Mouse (Mus musculus): Measurements from ENCODE around the gene Abcc6.

Gene Abcc6

DNA sequence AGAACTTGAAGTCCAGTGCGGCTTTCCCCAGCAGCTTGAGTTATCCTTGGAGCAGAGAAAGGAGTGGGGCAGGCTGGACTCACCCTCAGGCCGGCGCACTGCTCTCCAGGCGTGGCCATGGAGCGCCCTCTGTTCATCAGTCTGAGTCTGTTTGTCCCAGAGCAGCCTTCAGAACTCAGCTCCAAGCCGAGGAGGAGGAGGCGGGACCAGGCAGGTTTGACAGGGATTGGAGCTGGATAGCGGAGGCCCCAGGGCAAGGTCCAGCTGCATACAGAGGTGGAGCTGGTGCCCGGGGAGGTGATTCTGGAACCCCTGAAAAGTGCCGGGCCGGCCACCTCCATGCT lies at the start of gene Abcc6:
Gene Abcc6 (minus strand): TSS at position 158 of the 344 bp plus-strand sequence.
- DNase-seq (ENCODE audit: low spot score in 2 of 2) = no peak

DNA sequence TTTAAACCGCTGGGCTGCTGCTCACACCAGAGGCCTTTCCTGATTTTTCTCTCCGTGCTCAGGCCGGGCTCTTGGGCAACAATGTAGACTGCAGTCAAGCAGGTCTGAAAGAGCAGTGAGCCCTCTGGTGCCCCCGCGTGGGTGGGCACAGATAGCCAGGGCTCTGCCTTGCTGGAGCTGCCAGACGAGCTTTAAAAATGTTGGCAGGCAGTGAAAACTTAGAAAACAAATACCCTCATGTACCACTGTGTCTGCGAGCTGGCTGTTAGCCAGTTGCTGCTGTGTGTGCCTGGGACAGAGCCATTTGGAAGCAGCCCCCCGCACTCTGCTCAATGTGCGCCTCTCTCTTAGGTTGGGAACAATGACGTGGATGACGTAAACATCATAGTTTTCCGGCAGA lies 47.6 kb upstream of the Abcc6 start:
- no peak for DNase-seq (ENCODE audit: low spot score in 2 of 2)

DNA sequence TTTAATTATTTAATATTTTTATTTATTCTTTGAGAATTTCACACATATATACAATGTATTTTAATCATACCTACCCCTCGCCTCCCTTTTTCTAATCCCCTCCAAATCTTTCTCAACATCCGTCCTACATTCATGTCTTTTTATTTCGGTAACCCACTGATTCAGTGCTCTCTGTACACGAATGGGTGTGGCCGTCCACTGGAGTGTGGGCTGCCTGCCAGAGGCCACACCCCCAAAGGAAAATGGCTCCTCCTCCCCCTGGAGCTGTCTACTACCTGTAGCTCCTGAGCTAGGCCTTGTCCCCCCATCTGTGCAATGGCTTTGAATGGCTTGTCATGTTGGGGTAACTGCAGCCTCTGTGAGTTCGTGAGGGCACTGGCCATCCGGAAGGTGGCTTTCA lies 46.7 kb upstream of the Abcc6 start:
- no peak for DNase-seq (ENCODE audit: low spot score in 2 of 2)

DNA sequence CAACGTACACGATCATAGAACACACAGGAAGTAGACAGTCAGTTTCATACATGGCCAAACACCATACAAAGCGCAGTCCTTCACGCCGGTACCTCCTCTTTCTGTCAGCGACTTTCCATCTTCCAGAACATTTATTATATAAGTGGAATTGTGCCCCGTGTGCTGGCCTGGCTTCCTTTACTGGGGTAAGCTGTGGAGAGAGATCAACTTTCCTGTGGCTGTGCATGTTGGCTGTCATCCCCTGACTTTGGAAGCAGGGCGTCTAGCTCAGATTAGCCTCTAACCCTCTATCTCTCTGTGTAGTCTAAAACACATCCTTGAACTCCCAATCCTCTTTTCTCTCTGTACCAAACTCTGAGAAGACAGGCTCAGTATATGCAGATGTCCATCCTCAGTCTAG lies 38.7 kb upstream of the Abcc6 start:
- no peak for DNase-seq (ENCODE audit: low spot score in 2 of 2)

DNA sequence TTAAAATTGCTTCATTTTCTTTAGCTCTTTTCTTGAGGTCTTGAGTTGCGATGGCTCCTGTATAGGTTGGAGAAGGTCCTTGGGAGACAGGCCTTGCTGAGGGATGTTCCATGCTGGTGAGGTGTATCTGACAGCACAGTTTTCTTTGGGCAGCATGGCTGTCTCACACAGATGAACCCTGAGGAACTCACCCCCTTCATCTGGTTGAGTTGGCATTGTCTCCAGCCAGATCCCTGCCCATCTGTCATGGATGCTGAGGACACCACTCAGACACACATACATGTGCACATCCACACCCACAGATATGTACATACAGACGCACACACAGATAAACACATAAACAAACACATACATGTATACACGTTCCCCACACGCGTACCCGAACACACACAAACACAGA lies 33.2 kb upstream of the Abcc6 start:
- DNase-seq (ENCODE audit: low spot score in 2 of 2) = no peak

DNA sequence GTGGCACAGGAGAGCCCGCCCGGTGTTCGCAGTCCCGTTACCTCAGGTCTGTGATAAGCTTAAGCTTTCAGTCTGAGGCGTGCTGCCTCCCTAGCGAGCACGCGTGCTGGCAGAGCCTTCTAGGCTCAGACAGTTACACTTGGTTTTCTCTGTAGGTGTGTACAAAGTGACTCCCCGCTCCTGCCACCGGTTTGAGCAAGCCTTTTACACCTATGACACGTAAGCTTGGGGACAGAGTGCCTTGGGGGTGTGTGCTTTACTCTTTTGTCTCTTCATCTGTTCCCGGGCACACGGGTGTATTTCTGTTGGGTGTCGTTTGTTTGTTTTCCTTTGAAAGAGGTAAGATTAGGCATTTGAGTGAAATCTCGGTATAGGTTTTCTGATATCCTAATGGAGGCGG lies 31.5 kb upstream of the Abcc6 start:
- DNase-seq (ENCODE audit: low spot score in 2 of 2) = no peak

DNA sequence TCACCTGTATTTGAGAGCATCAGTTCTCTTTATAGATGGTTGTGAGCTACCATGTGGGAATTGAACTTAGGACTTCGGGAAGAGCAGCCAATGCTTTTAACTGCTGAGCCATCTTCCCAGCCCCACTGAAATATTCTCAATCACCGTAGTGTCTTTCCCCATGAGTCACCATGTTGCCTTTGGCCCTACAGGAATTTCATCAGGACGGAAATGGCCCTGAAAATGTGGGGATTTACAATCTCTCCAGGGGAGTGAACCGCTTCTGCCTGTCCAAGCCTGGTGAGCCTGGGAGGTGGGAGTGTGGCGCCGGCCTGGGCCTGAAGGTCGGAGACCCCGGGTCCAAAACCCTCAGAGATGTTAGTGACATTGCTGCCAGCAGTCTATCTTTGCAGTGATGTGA lies 30.6 kb upstream of the Abcc6 start:
- no peak for DNase-seq (ENCODE audit: low spot score in 2 of 2)

DNA sequence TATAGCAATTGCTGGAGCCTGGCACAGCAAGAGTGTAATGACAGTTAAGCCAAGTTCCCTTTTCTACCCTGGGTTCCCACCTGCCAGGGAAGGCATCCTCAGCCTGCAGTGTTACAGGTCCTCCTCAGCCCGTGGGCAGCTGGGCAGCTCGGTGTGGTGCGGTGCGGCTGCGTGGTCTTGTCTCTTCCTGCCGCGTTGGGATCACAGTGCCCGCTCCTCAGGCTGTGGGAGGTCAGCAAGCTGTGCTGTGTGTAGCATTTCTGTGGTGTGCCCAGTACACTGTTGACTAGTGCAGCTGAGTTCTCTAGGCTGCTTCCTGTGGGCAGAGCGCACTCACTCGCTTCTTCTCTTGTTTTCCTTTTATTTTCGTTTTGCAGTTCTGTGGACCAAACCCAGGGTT lies 28.8 kb upstream of the Abcc6 start:
- no peak for DNase-seq (ENCODE audit: low spot score in 2 of 2)

DNA sequence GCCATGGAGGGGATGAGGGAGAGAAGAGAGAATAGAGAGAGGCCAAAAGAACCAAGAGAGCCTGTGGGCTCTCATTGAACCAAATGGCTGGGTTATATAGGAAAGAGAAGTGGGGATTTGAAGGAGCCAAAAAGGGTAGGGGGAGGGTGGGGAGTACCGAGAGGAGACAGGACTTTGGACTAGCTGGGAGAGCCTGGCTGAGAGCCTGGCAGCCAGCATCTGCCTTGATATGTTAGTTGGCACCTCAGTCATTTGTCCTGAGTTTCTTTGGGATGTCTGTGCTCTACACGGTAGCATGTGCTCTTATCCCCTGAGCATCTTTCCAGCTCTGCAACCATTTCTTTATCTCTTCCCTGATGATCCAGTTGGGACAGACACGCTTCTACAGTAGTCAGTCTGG lies 23.5 kb upstream of the Abcc6 start:
- no peak for DNase-seq (ENCODE audit: low spot score in 2 of 2)

DNA sequence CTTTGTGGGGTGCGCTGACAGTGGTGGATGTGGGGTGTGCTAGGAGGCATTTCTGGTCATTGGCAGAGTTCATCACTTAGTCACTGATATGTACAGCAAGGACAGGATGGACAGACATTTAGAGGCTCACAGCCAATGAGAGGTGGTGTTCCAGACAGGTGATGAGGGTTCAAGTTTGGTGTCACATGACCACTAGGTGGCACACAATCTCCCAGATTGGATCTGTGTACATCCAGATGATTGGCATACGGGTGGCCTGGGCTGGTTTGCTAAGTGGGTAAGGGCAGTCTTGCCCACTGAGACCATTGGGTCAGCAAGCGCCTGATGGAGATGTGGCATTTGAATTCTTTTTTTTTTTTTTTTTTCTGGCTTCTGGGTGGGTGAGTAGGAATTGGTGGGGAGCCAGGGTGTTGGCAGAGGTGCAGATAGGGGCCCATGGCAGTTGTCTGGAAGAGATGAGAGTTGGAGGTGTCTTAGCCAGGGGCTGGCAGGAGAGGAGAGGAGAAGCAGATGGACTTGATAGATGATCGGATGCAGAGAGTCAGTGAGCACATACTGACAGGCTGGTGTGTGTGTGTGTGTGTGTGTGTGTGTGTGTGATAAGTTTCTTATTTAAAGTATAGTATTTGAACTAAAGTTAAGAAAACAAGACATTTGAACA lies 22.2 kb upstream of the Abcc6 start:
- DNase-seq (ENCODE audit: low spot score in 2 of 2) = no peak

DNA sequence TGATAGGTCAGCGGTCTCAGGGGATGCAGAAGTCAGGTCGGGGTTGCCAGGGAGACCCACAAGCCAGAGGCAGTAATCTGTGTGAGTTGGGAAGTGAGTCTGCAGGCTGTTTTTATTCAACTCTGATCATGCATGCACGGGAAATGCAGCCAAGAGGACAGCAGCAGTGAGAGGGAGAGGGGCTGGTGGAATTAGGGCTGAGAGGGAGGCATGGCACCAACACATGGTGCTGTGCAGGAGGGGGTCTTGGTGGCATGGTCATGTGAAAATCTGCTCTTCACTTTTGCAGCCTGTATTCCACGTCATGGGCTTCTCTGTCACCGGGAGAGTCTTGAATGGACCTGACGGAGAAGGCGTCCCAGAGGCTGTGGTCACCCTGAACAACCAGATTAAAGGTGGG lies 19.9 kb upstream of the Abcc6 start:
- DNase-seq (ENCODE audit: low spot score in 2 of 2) = no peak

DNA sequence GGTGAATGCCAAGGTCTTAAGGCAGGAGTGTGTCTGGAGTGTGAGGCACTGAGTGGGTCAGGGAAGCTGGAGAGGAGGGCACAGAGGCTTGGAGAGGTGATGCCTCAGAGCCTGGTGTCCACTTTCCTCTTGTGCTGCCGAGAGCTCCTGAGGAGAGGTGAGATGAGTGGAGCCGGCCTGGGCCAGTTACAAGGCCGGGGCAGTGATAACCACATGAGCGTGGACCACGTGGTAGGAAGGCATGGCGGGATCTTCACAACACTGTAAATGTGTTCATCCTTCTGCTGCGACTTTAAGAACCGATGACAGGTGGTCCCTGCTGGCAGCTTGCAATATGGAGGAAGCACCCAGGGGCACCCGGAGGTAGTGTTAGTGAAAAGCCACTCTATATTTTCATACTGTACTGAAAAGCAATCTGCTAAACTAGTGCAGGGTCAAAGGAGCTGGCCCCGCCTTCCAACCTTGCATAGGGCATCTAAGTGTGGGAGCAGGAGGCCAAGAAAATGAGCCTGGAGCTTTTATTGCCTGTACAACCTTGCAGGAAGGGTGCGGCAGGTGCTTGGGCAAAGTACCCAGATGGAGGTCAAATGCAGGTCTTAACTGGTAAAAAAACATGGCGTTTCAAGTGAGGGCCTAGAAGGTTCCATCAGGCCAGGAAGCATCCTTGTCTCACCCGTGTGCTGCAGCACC lies 17.9 kb upstream of the Abcc6 start:
- no peak for DNase-seq (ENCODE audit: low spot score in 2 of 2)

DNA sequence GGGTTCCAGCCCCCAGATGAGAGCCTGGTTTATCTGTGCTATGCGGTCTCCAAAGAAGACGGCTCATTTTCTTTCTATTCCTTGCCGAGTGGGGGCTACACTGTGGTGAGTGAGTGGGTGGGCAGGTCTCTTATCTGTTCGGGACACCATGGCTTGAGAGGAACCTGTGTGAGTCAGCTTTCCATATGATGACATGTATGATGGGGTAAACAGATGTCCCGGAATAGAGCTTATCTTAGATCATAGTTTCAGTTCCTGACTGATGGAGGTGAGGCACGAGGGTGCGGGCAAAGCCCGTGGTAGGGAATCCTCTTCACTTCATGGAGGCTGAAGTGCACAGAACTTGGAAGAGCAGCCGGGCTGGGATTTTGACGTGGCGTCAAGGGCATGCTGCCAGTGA lies 15.8 kb upstream of the Abcc6 start:
- DNase-seq (ENCODE audit: low spot score in 2 of 2) = no peak

DNA sequence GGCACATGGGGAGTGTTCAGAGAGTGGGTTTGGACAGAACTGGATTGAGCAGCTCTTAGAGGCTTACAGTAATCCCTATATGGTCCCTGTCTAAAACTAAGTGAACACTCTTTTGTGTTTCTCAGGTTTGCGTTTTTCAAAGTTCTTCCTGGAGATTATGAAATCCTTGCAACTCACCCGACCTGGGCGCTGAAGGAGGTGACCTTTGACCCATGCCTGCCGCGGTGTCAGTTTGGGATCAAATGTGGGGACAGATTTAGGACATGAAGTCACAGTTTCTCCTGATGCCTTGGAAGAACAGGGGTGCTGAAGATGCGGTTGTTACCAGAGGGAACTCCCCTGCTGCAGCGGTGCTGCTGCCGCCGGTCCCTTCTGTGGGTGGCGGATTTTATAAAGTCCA lies 14.0 kb upstream of the Abcc6 start:
- no peak for DNase-seq (ENCODE audit: low spot score in 2 of 2)

DNA sequence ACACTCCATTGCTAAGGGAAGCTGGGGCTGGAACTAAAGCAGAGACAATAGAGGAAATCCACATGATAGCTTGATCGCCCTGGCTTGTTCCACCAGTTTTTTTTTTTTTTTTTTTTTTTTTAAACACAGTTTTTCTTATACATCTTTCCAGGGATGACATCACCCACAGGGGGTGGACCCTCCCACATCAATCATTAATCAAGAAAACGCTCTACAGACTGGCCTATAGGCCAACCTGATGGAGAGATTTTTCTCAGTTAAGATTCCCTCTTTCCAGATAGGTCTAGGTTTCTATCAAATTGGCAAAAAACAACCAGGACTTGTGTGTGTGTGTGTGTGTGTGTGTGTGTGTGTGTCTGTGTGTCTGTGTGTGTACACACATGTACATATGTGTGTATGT lies 9.8 kb upstream of the Abcc6 start:
- no peak for DNase-seq (ENCODE audit: low spot score in 2 of 2)

DNA sequence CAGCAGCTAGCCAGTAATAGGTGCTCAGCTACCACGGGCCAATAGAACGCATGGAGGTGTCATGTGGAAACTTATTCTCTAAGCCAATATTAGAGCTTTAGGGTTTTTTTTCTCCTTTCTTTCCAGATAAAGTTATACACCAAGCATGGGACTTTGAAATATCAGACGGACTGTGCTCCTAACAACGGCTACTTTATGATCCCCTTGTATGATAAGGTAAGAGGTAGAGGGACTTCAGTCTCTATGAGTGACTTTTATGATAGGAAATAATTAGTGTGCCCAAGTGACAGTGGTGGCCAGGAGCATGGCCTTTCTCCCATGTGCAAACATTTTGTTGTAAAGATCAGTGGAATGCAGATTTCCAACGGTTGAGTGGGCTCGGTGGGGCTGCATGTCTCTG lies 7.3 kb upstream of the Abcc6 start:
- DNase-seq (ENCODE audit: low spot score in 2 of 2) = no peak

DNA sequence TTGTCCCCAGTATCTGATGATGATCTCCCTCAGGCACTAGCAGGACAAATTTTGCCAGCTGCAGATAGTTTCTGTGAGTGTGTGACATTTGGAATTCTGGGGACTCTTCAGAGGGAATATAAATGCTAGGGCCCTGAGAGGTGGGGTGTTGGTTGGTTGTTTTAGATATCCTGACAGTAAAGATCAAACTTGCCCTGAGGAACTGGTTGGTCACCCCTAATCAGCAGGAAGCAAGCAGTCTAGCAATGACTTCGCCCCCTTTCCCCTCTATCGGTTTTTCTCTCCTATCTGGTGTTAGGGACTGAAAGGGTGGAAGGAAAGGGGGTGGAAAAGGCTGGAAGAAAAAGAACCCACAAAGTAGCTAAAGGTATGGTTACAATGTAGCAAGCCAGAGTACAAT lies 5.4 kb upstream of the Abcc6 start:
- no peak for DNase-seq (ENCODE audit: low spot score in 2 of 2)

DNA sequence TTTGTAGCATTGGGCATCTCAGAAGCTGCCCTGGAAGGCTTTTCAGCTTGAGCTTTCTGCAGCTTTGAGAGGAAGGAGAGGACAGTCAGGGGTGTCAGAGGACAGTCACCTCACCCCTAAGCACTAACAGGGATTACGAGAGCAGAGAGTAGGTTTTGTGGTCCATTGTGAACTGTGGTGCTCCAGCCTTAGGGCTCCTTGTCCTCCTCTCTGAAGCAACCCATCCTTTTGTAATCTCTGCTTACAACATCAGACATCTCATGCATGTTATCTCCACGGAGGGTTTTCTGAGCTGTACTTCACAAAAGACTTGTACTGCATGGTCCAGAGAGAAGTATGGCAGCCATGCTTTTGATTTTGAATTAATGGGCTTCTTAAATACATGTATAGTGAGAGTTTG lies 4.9 kb upstream of the Abcc6 start:
- no peak for DNase-seq (ENCODE audit: low spot score in 2 of 2)

DNA sequence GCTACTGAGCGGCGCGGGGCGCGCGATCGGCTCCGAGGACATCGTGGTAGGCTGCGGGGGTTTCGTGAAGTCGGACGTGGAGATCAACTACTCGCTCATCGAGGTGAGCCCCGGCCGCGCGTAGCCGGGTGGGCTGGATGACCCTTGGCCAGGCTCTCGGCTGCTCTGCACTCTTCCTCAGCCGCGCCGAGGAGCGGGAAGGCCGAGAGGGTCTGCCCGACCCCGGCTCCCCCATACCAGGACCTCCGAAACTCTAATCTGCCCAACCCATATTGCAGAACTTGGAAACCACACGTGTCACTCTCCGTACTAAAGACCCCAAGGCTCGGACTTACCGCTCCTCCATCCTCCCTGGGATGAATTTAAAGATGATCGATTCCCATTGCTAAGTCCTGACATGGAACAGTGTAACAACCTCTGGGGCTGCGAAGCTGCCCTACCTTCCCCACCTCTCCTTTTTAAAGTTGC lies 3.8 kb upstream of the Abcc6 start:
- no peak for DNase-seq (ENCODE audit: low spot score in 2 of 2)

DNA sequence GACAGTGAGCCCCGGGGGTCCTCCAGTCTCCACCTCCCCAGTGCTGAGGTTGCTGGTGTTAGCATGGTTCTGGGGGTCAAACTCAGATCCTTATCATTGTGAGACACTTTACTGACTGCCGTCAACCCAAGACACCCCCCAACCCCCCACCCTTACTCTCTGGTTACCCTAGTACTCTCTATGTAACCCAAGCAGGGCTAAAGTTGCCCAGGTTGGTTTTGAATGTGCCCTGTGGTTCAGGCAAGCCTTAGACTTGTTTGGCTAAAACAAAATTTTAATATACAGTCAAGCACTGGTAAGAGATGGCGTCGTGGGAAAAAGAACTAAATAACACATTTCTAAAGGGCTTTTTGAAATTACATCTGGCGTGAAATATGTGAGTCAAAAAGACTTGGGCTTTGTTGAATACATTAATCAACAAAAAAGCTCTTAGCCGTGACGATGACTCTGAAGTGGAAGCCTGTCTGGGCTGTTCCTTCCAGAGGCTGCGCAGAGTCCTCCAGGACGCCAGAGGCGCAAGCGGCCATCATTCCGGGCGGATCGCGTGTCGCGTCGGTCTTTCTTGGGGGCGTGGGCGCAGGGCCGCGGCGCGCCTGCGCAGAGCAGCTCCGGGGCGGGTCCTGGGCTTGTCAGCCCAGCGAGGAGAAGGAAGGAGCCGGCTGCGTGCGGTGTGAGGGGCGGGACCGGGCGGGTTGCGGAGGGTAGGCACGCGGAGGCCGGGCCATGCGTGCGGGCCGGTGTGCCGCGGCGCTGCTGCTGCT lies 3.2 kb upstream of the Abcc6 start, which contains the start of gene Nomo1:
Gene Nomo1 (plus strand): TSS at position 590 of the 761 bp plus-strand sequence.
- peak; percentile 97 to 98 for DNase-seq (ENCODE audit: low spot score in 2 of 2)

DNA sequence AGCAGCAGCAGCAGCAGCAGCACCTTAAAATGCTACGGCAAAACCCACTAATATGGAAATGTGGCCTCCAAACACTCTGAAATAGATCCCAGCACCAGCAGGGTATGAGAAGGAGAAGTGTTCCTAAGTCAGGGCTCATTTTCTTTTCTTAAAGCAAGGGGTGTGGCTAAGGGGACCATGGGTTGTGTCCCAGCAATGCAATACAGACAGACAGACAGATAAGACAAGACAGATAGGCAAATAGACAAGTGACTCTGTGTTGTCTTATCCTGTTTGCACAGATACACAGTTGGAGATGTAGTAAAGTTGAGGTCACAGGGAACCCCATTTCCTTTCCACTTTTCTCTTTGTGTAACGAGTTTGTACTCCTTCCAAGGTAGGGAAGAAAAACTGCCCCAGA lies 973 bp upstream of the Abcc6 start:
- DNase-seq (ENCODE audit: low spot score in 2 of 2) = no peak

DNA sequence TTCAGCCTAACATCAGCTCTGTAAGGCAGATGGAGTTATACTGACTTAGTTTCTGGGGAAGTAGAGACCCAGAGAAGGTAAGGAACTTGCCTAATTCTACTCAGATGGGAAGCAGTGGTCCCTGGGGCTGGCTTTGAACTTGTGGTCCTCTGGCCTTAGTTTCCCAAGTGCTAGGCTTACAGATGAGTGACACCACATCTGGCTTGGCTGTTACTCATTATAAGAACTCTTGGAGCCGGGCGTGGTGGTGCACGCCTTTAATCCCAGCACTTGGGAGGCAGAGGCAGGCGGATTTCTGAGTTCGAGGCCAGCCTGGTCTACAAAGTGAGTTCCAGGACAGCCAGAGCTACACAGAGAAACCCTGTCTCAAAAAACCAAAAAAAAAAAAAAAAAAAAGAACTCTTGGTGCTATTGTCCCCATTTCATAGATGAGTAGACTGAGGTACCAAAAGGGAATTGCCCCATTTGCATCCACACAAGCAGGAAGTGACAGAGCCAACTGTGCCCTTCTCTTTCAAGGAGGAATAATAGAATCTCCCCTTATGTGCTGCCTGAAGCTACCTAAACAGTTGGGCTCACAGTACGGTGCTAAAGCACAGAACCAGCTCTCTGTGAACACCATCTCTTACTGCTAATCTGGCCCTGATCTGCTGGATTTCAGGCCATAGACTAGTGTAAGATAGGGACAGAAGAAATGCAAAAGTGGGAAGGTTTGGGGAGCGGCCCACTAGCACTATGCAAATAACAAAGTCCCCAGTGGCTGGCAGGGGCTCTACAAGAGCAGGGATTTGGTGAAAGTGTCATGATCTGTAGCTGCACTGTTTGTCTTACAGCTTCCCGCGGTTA lies 580 bp downstream of the Abcc6 start:
- DNase-seq (ENCODE audit: low spot score in 2 of 2) = no peak

Data from frontal cortex, postnatal 36 days (tissue).